Mouse (Mus musculus) thymus, postnatal 4 days (tissue): ENCODE measurements around the gene Vmn2r11.
"Not testable (repeated sequence)": the region's sequence is repeated elsewhere in the genome, so short reads cannot be mapped to it uniquely, and the experiment has no call there.

ENCODE experiments used
- DNase-seq: peaks from one replicate; pipeline ENCODE4 v3.0.0; 2021

The Vmn2r11 gene

GRCm38 (mm10) chr5:109059469-109059868 is at the start of gene Vmn2r11:
Gene Vmn2r11, minus strand, starts transcription at chr5:109059569.
- DNase-seq: not testable (repeated sequence)

- DNase-seq: not testable (repeated sequence)
These were observed 38.5 kb upstream of the Vmn2r11 start, which contains the start of gene Vmn2r12 for GRCm38 (mm10) chr5:109097850-109098249. Gene Vmn2r12, minus strand, starts transcription at chr5:109097950.

GRCm38 (mm10) chr5:109096482-109096881 is 37.1 kb upstream of the Vmn2r11 start:
- not testable (repeated sequence) for DNase-seq

- not testable (repeated sequence) for DNase-seq
These were observed 12.6 kb upstream of the Vmn2r11 start for GRCm38 (mm10) chr5:109072016-109072415.

GRCm38 (mm10) chr5:109055286-109055685 is 4.1 kb downstream of the Vmn2r11 start:
- no peak for DNase-seq

GRCm38 (mm10) chr5:109032591-109032990 is 26.8 kb downstream of the Vmn2r11 start:
- no peak for DNase-seq

GRCm38 (mm10) chr5:109006427-109006826 is 52.9 kb downstream of the Vmn2r11 start, which contains the start of gene Vmn2r10:
Gene Vmn2r10, minus strand, starts transcription at chr5:109006527.
- DNase-seq: not testable (repeated sequence)
